Mouse (Mus musculus) heart, postnatal 0 days (tissue): Measurements from ENCODE around the gene Vsnl1. TPM values are rescaled to one million over a fixed set of nuclear protein-coding genes. Genes with fewer than 3 reads are reported as not detected.

ENCODE experiments used
- ATAC-seq: fragments of 200-750 bp; cut with Nextera tagmentation; 2 replicates; pipeline ENCODE4 v1.8.0; 2017; ENCODE audit warnings: low read depth, moderate number of reproducible peaks, moderate library complexity; ENCODE audit not compliant: insufficient read depth
- DNase-seq: peaks from one replicate; pipeline ENCODE4 v3.0.0-alpha.2; 2016; ENCODE audit warnings: low spot score
- H3K27ac ChIP-seq: fragments of 300-500 bp; sonication (generic); 2 replicates; pipeline ENCODE4 v1.5.1; 2014; ENCODE audit warnings: low read depth, mild to moderate bottlenecking
- H3K27me3 ChIP-seq: fragments of 300-500 bp; sonication (generic); 2 replicates; pipeline ENCODE4 v1.6.1; 2014; ENCODE audit warnings: low read length, mixed read lengths; ENCODE audit not compliant: control insufficient read depth, insufficient read depth
- H3K36me3 ChIP-seq: fragments of 300-500 bp; sonication (generic); replicated peaks from 2 replicates; pipeline ENCODE4 v1.6.1; 2014; ENCODE audit warnings: low read length, mixed read lengths; ENCODE audit not compliant: control insufficient read depth, insufficient read depth
- H3K4me1 ChIP-seq: fragments of 300-500 bp; sonication (generic); 2 replicates; pipeline ENCODE4 v1.6.1; 2014; ENCODE audit warnings: antibody characterized with exemption; ENCODE audit not compliant: control insufficient read depth, insufficient read depth
- H3K4me2 ChIP-seq: fragments of 300-500 bp; sonication (generic); 2 replicates; pipeline ENCODE4 v1.6.1; 2014; ENCODE audit warnings: low read depth, mild to moderate bottlenecking, low read length, moderate library complexity
- H3K4me3 ChIP-seq: fragments of 300-500 bp; sonication (generic); 2 replicates; pipeline ENCODE4 v1.5.1; 2014; ENCODE audit warnings: low read depth, low read length
- H3K9ac ChIP-seq: fragments of 300-500 bp; sonication (generic); replicated peaks from 2 replicates; pipeline ENCODE4 v1.6.1; 2014; ENCODE audit warnings: low read depth, low read length, mixed read lengths
- H3K9me3 ChIP-seq: fragments of 300-500 bp; sonication (generic); replicated peaks from 2 replicates; pipeline ENCODE4 v1.6.1; 2016; ENCODE audit warnings: low read length; ENCODE audit not compliant: control insufficient read depth
- CTCF ChIP-seq: IDR thresholded peaks from 2 replicates; pipeline ENCODE4 v1.5.1; 2016; ENCODE audit warnings: antibody characterized with exemption, control low read depth, low read depth
- EP300 ChIP-seq: IDR thresholded peaks from 2 replicates; pipeline ENCODE4 v1.6.1; 2016; ENCODE audit warnings: antibody characterized with exemption, low read depth
- WGBS: fragments of 180-500 bp; shearing (Covaris S2); extraction: QIAGEN DNeasy Blood & Tissue Kit; methylation state at CpG from one replicate; pipeline ENCODE4 v1.1.7; 2014; 5-methylcytosine and 5-hydroxymethylcytosine counted together
- polyA plus RNA-seq: library from polyadenylated mRNA; unstranded; fragments of >200 nt; fragmentation: Nextera tagmentation; extraction: Ambion mirVana; gene quantifications from 2 replicates; pipeline ENCODE4 v1.2.1, GENCODE M21; 2015
- total RNA-seq: library from RNA; depleted of rRNA; stranded (reverse); fragments of >200 nt; gene quantifications from 2 replicates; pipeline ENCODE4 v1.2.3, GENCODE M21; 2014; ENCODE audit warnings: low replicate concordance; rRNA removed

Vsnl1 gene
- total RNA-seq (1.6 and 6.9 TPM in 2 replicates), polyA plus RNA-seq (2.9 and 5.5 TPM in 2 replicates)

DNA sequence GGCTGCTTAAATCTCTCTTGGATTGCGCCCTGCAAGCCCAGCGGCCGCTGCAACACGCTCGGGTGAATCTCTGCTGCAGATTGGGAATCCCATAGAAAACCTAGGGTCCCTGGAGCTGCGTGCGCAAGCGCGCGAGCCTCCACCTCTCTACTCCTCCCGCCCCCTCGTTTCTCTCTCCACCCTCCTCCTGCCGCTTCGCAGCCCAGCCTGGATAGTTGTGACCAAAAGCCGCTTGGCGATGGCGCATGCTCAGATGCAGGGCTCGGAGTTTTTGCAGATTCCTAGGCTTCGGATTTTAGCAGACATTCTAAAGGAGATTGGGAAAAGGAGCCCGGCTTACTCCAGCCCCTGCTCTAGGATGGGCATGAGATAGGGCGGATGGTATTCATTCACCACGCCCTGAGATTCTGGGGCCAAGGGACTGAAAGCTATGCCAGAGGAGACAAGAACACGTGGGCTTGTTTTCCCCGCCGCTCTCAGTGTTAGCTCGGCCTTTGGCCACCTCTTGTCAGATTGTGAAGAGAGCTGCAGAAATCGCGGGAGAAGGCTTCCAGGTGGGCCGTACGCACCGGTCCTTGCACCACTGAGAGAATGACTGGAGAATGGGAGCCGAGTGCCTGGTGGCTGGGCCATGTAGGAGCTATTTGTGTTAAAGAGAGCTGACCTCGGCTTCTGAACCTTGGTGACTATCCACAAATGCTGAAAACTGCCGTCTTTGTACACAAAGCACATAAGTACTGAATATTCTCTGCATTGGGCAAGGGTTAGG, at the start of gene Vsnl1:
Gene Vsnl1 (minus strand): TSS at position 117 of the 769 bp plus-strand sequence.
- no peak within 1 kb of the TSS for H3K27ac ChIP-seq
- H3K9ac ChIP-seq, result no peak within 1 kb of the TSS
- 4% methylated on average over 34 of the region's 34 CpGs for WGBS

DNA sequence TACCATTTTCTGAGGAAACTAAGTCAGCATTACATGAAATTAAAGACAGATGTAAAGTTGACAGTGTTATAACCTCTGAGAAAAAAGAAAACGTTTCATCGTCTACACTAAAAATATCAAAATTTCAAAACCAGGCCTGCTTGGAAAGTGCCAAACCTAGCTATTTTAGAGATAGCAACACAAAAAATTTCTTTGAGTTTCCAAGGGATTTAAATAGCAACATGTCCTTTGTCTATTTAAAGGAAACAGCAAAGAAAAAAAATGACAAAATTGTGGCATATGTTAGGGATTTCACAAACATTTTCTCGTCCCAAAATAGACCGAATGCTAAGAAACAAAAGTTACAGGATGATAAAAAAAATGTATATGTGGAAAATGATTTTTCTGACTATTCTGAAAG, 20.2 kb upstream of the Vsnl1 start:
- Histone ChIP-seq H3K9me3 (no peaks in the 10 kb centered on the region), H3K27me3 (no peaks in the 10 kb centered on the region), H3K36me3 (no peaks in the 10 kb centered on the region), H3K4me1 (no peaks in the 10 kb centered on the region), H3K4me2 (peak overlapping the region; percentile 91; the same call in 1 of the 2 replicates), H3K27ac (no peak overlapping the region), H3K9ac (no peak overlapping the region), H3K4me3 (no peak overlapping the region)
- DNase-seq (no peak), ATAC-seq (no peak)
- TF ChIP-seq CTCF (no peak), EP300 (no peak)
- 82% methylated on average over 4 of the region's 4 CpGs for WGBS

More for the DNA sequence above, at the start of gene Vsnl1:
- ATAC-seq, result peak; percentile 74; the same call in 1 of the 2 replicates
- Histone ChIP-seq H3K4me3 (peak within 1 kb of the TSS; percentile 42), H3K4me2 (peak within 1 kb of the TSS; percentile 60), H3K9me3 (no peaks in the 10 kb centered on the region), H3K36me3 (no peaks in the 10 kb centered on the region), H3K27me3 (peaks cover 47% of the 10 kb centered on the region; the same call in 1 of the 2 replicates), H3K4me1 (0 out of 2 replicates have a peak, but pooled peaks cover 4% of the 10 kb centered on the region)
- TF ChIP-seq CTCF (no peak), EP300 (no peak)
- peak; percentile 50 for DNase-seq

DNA sequence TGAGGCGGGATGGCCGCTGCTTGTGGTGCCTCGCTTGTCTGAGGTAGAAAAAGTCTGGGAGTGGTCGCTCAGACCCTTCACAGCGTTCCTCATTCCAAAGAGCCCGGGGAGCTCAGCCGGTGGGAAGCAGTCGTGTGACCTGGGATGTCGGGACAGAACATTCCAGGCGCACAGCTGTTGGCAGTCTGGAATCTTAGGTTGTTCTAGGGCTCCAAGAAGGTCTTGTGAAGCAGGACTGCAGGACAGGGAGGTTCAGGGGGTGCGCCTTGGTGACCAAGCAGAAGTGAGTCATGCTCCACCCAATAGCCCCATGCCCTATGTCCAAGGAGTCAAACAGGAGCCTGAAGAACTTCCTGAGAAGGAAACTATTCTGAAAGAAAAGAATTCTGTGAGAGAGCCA, 19.8 kb upstream of the Vsnl1 start:
- Histone ChIP-seq H3K4me3 (peak overlapping the region; percentile 46), H3K9me3 (no peaks in the 10 kb centered on the region), H3K4me2 (peak overlapping the region; percentile 91), H3K9ac (peak overlapping the region; percentile 40; the same call in 1 of the 2 replicates), H3K27ac (no peak overlapping the region), H3K4me1 (no peaks in the 10 kb centered on the region), H3K27me3 (no peaks in the 10 kb centered on the region), H3K36me3 (no peaks in the 10 kb centered on the region)
- 5% methylated on average over 11 of the region's 11 CpGs for WGBS
- TF ChIP-seq EP300 (no peak), CTCF (no peak)
- ATAC-seq (0 out of 2 replicates have a peak, but pooled peaks have one; percentile 4), DNase-seq (no peak)

DNA sequence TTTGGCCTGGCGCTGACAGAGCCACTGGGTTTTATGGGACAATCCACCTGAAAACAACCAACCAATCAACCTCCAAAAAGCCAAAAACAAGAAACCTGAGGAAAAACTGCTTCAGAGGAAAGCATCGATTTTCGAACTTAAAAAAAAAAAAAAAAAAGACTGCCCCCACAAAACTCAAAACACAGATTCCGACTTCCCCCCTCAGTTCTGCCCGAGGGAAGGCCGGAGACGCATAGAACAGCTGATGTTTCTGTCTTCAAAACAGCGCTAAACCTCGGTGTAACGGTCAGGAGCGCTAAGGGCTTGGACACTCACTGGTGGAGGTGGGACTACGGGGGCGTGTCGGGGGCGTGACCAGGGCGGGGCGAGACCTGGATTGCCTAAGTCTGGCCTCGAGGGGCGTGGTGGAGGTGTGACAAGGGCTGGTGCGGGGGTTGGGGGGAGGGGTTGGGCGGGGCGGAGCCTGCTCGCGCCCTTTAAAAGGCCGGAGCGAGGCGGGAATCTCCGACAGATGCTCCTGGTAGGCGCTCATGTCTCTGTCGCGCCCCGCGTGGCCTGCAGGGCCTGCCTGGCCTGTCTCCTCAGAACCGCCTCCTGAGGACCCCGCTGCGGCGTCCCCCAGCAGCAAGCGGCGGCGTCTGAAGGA, 19.3 kb upstream of the Vsnl1 start, which contains the start of gene Rad51ap2:
Gene Rad51ap2 (plus strand): TSS at position 531 of the 646 bp plus-strand sequence.
- DNase-seq, result peak; percentile 80
- peak; percentile 100 for ATAC-seq
- H3K36me3 ChIP-seq, result no peaks in the 10 kb centered on the region
- peak within 1 kb of the TSS; percentile 40; the same call in 1 of the 2 replicates for H3K9ac ChIP-seq
- WGBS, result 2% methylated on average over 34 of the region's 40 CpGs
- H3K27me3 ChIP-seq, result no peaks in the 10 kb centered on the region
- no peak within 1 kb of the TSS for H3K27ac ChIP-seq
- peak within 1 kb of the TSS; percentile 91 for H3K4me2 ChIP-seq
- H3K9me3 ChIP-seq, result no peaks in the 10 kb centered on the region
- H3K4me3 ChIP-seq, result peak within 1 kb of the TSS; percentile 46
- TF ChIP-seq CTCF (peak; percentile 7; the same call in 1 of the 2 replicates), EP300 (no peak)
- H3K4me1 ChIP-seq, result no peaks in the 10 kb centered on the region

DNA sequence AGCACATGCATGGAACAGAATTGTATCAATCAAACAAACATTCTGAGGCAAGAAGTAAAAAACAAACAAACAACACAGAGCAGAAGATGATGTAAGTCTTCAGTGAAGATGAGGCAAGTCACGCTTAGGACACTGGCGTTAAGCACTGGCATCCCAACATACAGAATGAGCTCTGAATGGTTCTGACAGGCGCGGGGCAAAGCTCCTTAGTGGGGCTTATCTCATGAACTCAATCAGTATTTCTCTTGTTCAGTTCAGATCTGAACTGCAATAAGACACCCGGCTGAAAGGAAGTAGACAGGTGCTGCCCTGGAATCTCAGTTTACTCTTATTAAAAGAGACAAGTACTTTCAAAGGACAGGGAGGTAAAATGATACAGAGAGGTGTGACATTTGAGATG, 17.7 kb upstream of the Vsnl1 start:
- 70% methylated on average over 5 of the region's 5 CpGs for WGBS

More for the DNA sequence above, 17.7 kb upstream of the Vsnl1 start:
- no peaks in the 10 kb centered on the region for H3K4me1 ChIP-seq
- H3K27me3 ChIP-seq, result no peaks in the 10 kb centered on the region
- H3K9ac ChIP-seq, result no peak overlapping the region
- H3K9me3 ChIP-seq, result no peaks in the 10 kb centered on the region
- no peak for TF ChIP-seq CTCF
- TF ChIP-seq EP300, result no peak
- H3K36me3 ChIP-seq, result no peaks in the 10 kb centered on the region
- H3K4me3 ChIP-seq, result no peak overlapping the region
- H3K27ac ChIP-seq, result no peak overlapping the region
- no peak for ATAC-seq
- DNase-seq, result no peak
- no peak overlapping the region for H3K4me2 ChIP-seq
